Mouse (Mus musculus) kidney, embryonic 14.5 days (tissue): ENCODE data around the gene Hydin. TPM values are rescaled to one million over a fixed set of nuclear protein-coding genes. Genes with fewer than 3 reads are reported as not detected.

Experiments
- ATAC-seq: fragments of 200-750 bp; cut with Nextera tagmentation; 2 replicates; pipeline ENCODE4 v1.8.0; 2017; ENCODE audit warnings: moderate number of reproducible peaks, mild to moderate bottlenecking, moderate TSS enrichment, moderate library complexity; ENCODE audit not compliant: low FRiP score, low TSS enrichment
- H3K27ac ChIP-seq: fragments of 300-500 bp; sonication (generic); 2 replicates; pipeline ENCODE4 v1.5.1; 2014; ENCODE audit warnings: low read depth, mild to moderate bottlenecking, low read length, moderate library complexity, mixed read lengths
- H3K27me3 ChIP-seq: fragments of 300-500 bp; sonication (generic); 2 replicates; pipeline ENCODE4 v1.6.1; 2014; ENCODE audit warnings: mild to moderate bottlenecking, low read length; ENCODE audit not compliant: control insufficient read depth, insufficient read depth
- H3K36me3 ChIP-seq: fragments of 300-500 bp; sonication (generic); 2 replicates; pipeline ENCODE4 v1.6.1; 2014; ENCODE audit warnings: low read length, mixed read lengths; ENCODE audit not compliant: control insufficient read depth, insufficient read depth
- H3K4me1 ChIP-seq: fragments of 300-500 bp; sonication (generic); 2 replicates; pipeline ENCODE4 v1.6.1; 2014; ENCODE audit warnings: low read length, mixed read lengths; ENCODE audit not compliant: control insufficient read depth, insufficient read depth
- H3K4me2 ChIP-seq: fragments of 300-500 bp; sonication (generic); replicated peaks from 2 replicates; pipeline ENCODE4 v1.6.1; 2014; ENCODE audit warnings: low read depth, mild to moderate bottlenecking, low read length
- H3K4me3 ChIP-seq: fragments of 300-500 bp; sonication (generic); 2 replicates; pipeline ENCODE4 v1.5.1; 2014; ENCODE audit warnings: mild to moderate bottlenecking, low read length
- H3K9ac ChIP-seq: fragments of 300-500 bp; sonication (generic); 2 replicates; pipeline ENCODE4 v1.6.1; 2014; ENCODE audit warnings: low read depth, mild to moderate bottlenecking, low read length, moderate library complexity
- H3K9me3 ChIP-seq: fragments of 300-500 bp; sonication (generic); 2 replicates; pipeline ENCODE4 v1.6.1; 2016; ENCODE audit warnings: low read length; ENCODE audit not compliant: control insufficient read depth
- WGBS: fragments of 180-500 bp; shearing (Covaris S2); extraction: QIAGEN DNeasy Blood & Tissue Kit; methylation state at CpG from one replicate; pipeline ENCODE4 v1.1.7; 2014; 5-methylcytosine and 5-hydroxymethylcytosine counted together
- polyA plus RNA-seq: library from polyadenylated mRNA; unstranded; fragments of >200 nt; fragmentation: Nextera tagmentation; extraction: Ambion mirVana; gene quantifications from 2 replicates; pipeline ENCODE4 v1.2.1, GENCODE M21; 2014

Hydin gene
- polyA plus RNA-seq, 1 experiment from 2014 or later, result not detected

- 24% methylated on average over 14 of the region's 14 CpGs for WGBS
- Histone ChIP-seq H3K27ac (no peak overlapping the region), H3K9me3 (no peaks in the 10 kb centered on the region), H3K9ac (peak overlapping the region; percentile 75; the same call in 1 of the 2 replicates), H3K27me3 (no peaks in the 10 kb centered on the region; the same call in 1 of the 2 replicates), H3K4me1 (peaks cover 12% of the 10 kb centered on the region), H3K4me2 (peak overlapping the region; percentile 81), H3K4me3 (peak overlapping the region; percentile 94), H3K36me3 (no peaks in the 10 kb centered on the region)
- 0 out of 2 replicates have a peak, but pooled peaks have one; percentile 13 for ATAC-seq
Observed at GRCm38 (mm10) chr8:110617801-110618358, 351.1 kb downstream of the Hydin start.

- Histone ChIP-seq H3K4me2 (peak within 1 kb of the TSS; percentile 81), H3K36me3 (no peaks in the 10 kb centered on the region), H3K27ac (no peak within 1 kb of the TSS), H3K27me3 (no peaks in the 10 kb centered on the region; the same call in 1 of the 2 replicates), H3K4me1 (peaks cover 12% of the 10 kb centered on the region), H3K9me3 (no peaks in the 10 kb centered on the region), H3K4me3 (peak within 1 kb of the TSS; percentile 94), H3K9ac (peak within 1 kb of the TSS; percentile 75)
- ATAC-seq, result peak; percentile 97
- under 1% methylated on average over 67 of the region's 67 CpGs for WGBS
Observed at GRCm38 (mm10) chr8:110618391-110619207, 351.8 kb downstream of the Hydin start, which contains the start of gene Vac14. TSS of gene Vac14 (plus strand) at chr8:110618585.

- Histone ChIP-seq H3K9ac (peak overlapping the region; percentile 75; the same call in 1 of the 2 replicates), H3K4me2 (peak overlapping the region; percentile 81), H3K9me3 (no peaks in the 10 kb centered on the region), H3K27me3 (no peaks in the 10 kb centered on the region; the same call in 1 of the 2 replicates), H3K36me3 (no peaks in the 10 kb centered on the region), H3K27ac (no peak overlapping the region), H3K4me1 (peaks cover 12% of the 10 kb centered on the region), H3K4me3 (peak overlapping the region; percentile 94)
- ATAC-seq, result peak; percentile 6; the same call in 1 of the 2 replicates
- WGBS, result 26% methylated on average over 8 of the region's 8 CpGs
Observed at GRCm38 (mm10) chr8:110619208-110619574, 352.4 kb downstream of the Hydin start.

- no peaks in the 10 kb centered on the region for H3K36me3 ChIP-seq
- ATAC-seq, result no peak
- no peak overlapping the region for H3K9ac ChIP-seq
- 93% methylated on average over 5 of the region's 5 CpGs for WGBS
- peak overlapping the region; percentile 81; the same call in 1 of the 2 replicates for H3K4me2 ChIP-seq
- peaks cover 12% of the 10 kb centered on the region for H3K4me1 ChIP-seq
- H3K9me3 ChIP-seq, result no peaks in the 10 kb centered on the region
- H3K4me3 ChIP-seq, result no peak overlapping the region; the same call in 1 of the 2 replicates
- no peaks in the 10 kb centered on the region; the same call in 1 of the 2 replicates for H3K27me3 ChIP-seq
- H3K27ac ChIP-seq, result no peak overlapping the region
Observed at GRCm38 (mm10) chr8:110619919-110620318, 353.1 kb downstream of the Hydin start.

- no peak overlapping the region for H3K4me3 ChIP-seq
- H3K4me1 ChIP-seq, result no peaks in the 10 kb centered on the region
- H3K4me2 ChIP-seq, result no peak overlapping the region
- WGBS, result 82% methylated on average over 4 of the region's 4 CpGs
- no peak overlapping the region for H3K9ac ChIP-seq
- no peaks in the 10 kb centered on the region for H3K27me3 ChIP-seq
- no peak overlapping the region for H3K27ac ChIP-seq
- no peaks in the 10 kb centered on the region for H3K36me3 ChIP-seq
- no peaks in the 10 kb centered on the region for H3K9me3 ChIP-seq
- no peak for ATAC-seq
Observed at GRCm38 (mm10) chr8:110626431-110626830, 359.7 kb downstream of the Hydin start.

GRCm38 (mm10) chr8:110629245-110630063 is 362.7 kb downstream of the Hydin start:
- H3K9me3 ChIP-seq, result no peaks in the 10 kb centered on the region
- H3K9ac ChIP-seq, result no peak overlapping the region
- no peaks in the 10 kb centered on the region for H3K27me3 ChIP-seq
- no peak overlapping the region for H3K27ac ChIP-seq
- no peak overlapping the region for H3K4me2 ChIP-seq
- no peaks in the 10 kb centered on the region for H3K4me1 ChIP-seq
- H3K4me3 ChIP-seq, result no peak overlapping the region
- H3K36me3 ChIP-seq, result peaks cover 17% of the 10 kb centered on the region; the same call in 1 of the 2 replicates
- ATAC-seq, result no peak
- 62% methylated on average over 9 of the region's 9 CpGs for WGBS

- Histone ChIP-seq H3K4me1 (no peaks in the 10 kb centered on the region), H3K9me3 (no peaks in the 10 kb centered on the region), H3K27ac (no peak overlapping the region), H3K4me2 (no peak overlapping the region), H3K36me3 (peaks cover 23% of the 10 kb centered on the region), H3K9ac (no peak overlapping the region), H3K4me3 (no peak overlapping the region), H3K27me3 (no peaks in the 10 kb centered on the region)
- ATAC-seq, result peak; percentile 32; the same call in 1 of the 2 replicates
- 87% methylated on average over 3 of the region's 3 CpGs for WGBS
Observed at GRCm38 (mm10) chr8:110630079-110630478, 363.3 kb downstream of the Hydin start.

- Histone ChIP-seq H3K27me3 (no peaks in the 10 kb centered on the region), H3K27ac (peak overlapping the region; percentile 37; the same call in 1 of the 2 replicates), H3K4me1 (no peaks in the 10 kb centered on the region), H3K9ac (no peak overlapping the region), H3K9me3 (no peaks in the 10 kb centered on the region), H3K4me2 (no peak overlapping the region), H3K4me3 (no peak overlapping the region), H3K36me3 (peaks cover 26% of the 10 kb centered on the region)
- 67% methylated on average over 8 of the region's 8 CpGs for WGBS
- peak; percentile 47; the same call in 1 of the 2 replicates for ATAC-seq
Observed at GRCm38 (mm10) chr8:110630571-110631071, 363.8 kb downstream of the Hydin start.
